Mouse (Mus musculus): ENCODE data around the gene Gpr83. TPM values are rescaled to one million over a fixed set of nuclear protein-coding genes. Genes with fewer than 3 reads are reported as not detected.
A peak's percentile ranks its signal among the peaks of the same experiment; 100 is the strongest.

The Gpr83 gene
- total and polyA plus RNA-seq, 2 experiments from 2014 or later, result not detected

DNA sequence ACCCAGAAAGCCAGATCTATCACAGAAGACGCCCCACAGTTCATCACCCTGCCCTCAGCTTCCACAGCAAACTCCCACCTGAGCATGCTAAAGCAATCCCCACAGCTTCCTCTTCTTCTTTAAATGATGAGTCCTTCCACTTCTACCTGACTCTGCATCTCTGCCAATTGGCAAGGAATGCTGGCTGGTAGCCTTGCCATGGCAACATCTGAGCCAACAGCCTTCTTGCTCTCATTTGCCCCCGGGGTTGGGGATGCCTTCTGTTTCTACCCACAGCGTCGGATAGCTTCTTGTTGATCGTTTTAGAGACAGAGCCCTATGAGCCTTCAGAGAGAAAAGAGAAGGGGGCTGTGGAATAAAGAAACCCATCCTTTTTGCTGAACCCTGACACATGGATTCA, 31.9 kb downstream of the Gpr83 start:
- ATAC-seq (ENCODE audit: insufficient read depth, low read depth) (no peak), DNase-seq (ENCODE audit: low spot score) (no peak)
- Histone ChIP-seq H3K9ac (replicated peaks; ENCODE audit: low read depth, low read length) (no peak overlapping the region), H3K4me2 (ENCODE audit: low read depth, low read length) (no peak overlapping the region), H3K27ac (ENCODE audit: low read depth) (no peak overlapping the region), H3K4me1 (ENCODE audit: control insufficient read depth, insufficient read depth) (no peaks in the 10 kb centered on the region), H3K9me3 (replicated peaks; ENCODE audit: control insufficient read depth, low read length) (no peaks in the 10 kb centered on the region), H3K4me3 (ENCODE audit: low read depth, low read length) (no peak overlapping the region), H3K36me3 (replicated peaks; ENCODE audit: control insufficient read depth, insufficient read depth, low read length) (no peaks in the 10 kb centered on the region), H3K27me3 (ENCODE audit: control insufficient read depth, insufficient read depth, low read length) (no peaks in the 10 kb centered on the region)
- 74% methylated on average over 5 of the region's 5 CpGs for WGBS
- no peak for TF ChIP-seq CTCF (IDR thresholded peaks at IDR 0.05; ENCODE audit: low read depth)
- TF ChIP-seq EP300 (IDR thresholded peaks at IDR 0.05; ENCODE audit: low read depth), result no peak

DNA sequence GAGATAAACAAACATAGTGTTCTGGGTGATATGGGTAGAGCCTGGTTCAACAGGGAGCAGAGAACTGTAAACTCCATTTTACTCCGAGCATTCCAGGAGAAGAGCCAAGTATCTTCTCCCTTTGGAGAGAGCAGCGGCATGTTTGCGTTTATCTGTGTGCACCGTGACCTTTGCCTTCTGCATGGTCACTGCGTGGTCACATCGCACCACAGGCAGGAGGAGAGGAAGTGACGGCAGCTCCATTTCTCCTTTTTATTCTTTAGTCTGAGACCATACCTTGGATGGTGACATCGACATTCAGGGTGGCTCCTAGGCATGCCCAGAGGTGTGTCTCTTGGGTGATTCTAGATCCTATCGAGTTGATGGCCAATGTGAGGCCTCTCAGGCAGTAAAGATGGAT, 33.4 kb downstream of the Gpr83 start:
- WGBS, result 71% methylated on average over 9 of the region's 9 CpGs
- H3K36me3 ChIP-seq (replicated peaks; ENCODE audit: control insufficient read depth, insufficient read depth, low read length), result no peaks in the 10 kb centered on the region
- no peak overlapping the region for H3K4me3 ChIP-seq (ENCODE audit: low read depth, low read length)
- TF ChIP-seq EP300 (IDR thresholded peaks at IDR 0.05; ENCODE audit: low read depth) (no peak), CTCF (IDR thresholded peaks at IDR 0.05; ENCODE audit: low read depth) (no peak)
- DNase-seq (ENCODE audit: low spot score) (no peak), ATAC-seq (ENCODE audit: insufficient read depth, low read depth) (no peak)
- H3K27ac ChIP-seq (ENCODE audit: low read depth), result no peak overlapping the region
- H3K9me3 ChIP-seq (replicated peaks; ENCODE audit: control insufficient read depth, low read length), result no peaks in the 10 kb centered on the region
- no peak overlapping the region for H3K4me2 ChIP-seq (ENCODE audit: low read depth, low read length)
- H3K4me1 ChIP-seq (ENCODE audit: control insufficient read depth, insufficient read depth), result no peaks in the 10 kb centered on the region
- no peaks in the 10 kb centered on the region for H3K27me3 ChIP-seq (ENCODE audit: control insufficient read depth, insufficient read depth, low read length)
- no peak overlapping the region for H3K9ac ChIP-seq (replicated peaks; ENCODE audit: low read depth, low read length)

DNA sequence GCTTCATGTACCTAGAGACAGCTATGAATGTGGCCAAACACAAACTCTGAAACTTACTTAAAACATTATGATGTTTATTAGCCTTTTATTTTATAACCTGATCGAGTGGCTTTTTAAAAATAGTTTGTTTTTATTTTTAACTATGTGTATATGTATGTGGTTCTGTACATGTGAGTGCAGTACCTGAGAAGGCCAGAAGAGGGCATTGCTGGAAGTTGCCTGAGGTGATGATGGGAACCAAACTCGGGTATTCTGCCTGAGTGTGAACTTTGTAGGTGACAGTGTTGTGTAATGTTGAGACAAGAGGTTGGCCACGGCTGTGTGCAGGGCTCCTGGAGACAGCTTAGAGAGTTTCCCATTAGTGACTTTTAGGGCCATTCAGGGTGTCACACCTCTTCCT, 34.6 kb downstream of the Gpr83 start:
- no peaks in the 10 kb centered on the region for H3K27me3 ChIP-seq (ENCODE audit: control insufficient read depth, insufficient read depth, low read length)
- no peak overlapping the region for H3K4me3 ChIP-seq (ENCODE audit: low read depth, low read length)
- DNase-seq (ENCODE audit: low spot score) (no peak), ATAC-seq (ENCODE audit: insufficient read depth, low read depth) (no peak)
- no peak for TF ChIP-seq CTCF (IDR thresholded peaks at IDR 0.05; ENCODE audit: low read depth)
- no peak for TF ChIP-seq EP300 (IDR thresholded peaks at IDR 0.05; ENCODE audit: low read depth)
- no peak overlapping the region for H3K4me2 ChIP-seq (ENCODE audit: low read depth, low read length)
- no peak overlapping the region for H3K9ac ChIP-seq (replicated peaks; ENCODE audit: low read depth, low read length)
- H3K27ac ChIP-seq (ENCODE audit: low read depth), result no peak overlapping the region
- H3K9me3 ChIP-seq (replicated peaks; ENCODE audit: control insufficient read depth, low read length), result no peaks in the 10 kb centered on the region
- no peaks in the 10 kb centered on the region for H3K36me3 ChIP-seq (replicated peaks; ENCODE audit: control insufficient read depth, insufficient read depth, low read length)
- 70% methylated on average over 3 of the region's 3 CpGs for WGBS
- H3K4me1 ChIP-seq (ENCODE audit: control insufficient read depth, insufficient read depth), result no peaks in the 10 kb centered on the region

DNA sequence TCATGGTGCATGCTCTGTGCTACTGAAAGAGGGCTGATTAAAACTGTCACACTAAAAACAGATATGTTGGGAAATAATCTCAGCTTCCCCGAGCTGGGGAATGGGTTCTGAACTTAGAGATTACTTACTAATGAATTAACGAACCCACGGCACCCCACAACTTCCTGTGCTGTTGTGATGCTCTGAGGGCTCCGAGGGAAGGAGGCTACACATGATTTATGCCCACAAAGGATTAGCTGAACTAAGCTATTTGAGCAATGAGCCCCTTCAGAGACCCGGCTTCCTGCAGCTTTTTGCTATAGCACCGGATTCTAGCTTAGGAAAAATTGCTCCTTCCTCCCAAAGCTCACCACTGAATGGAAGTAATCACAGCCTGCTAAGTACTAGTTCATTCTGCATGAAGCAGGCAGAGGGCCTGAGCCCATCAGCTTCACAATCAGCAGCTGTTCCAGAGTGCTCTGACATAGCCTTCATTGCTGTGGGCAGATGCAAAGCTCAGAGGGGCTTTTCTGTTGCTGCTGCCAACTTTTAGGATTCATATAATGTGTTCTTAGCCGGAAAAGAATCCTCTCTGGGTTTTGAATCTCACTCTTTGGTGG, 35.3 kb downstream of the Gpr83 start:
- Histone ChIP-seq H3K9ac (replicated peaks; ENCODE audit: low read depth, low read length) (no peak overlapping the region), H3K27me3 (ENCODE audit: control insufficient read depth, insufficient read depth, low read length) (no peaks in the 10 kb centered on the region), H3K4me2 (ENCODE audit: low read depth, low read length) (no peak overlapping the region), H3K9me3 (replicated peaks; ENCODE audit: control insufficient read depth, low read length) (no peaks in the 10 kb centered on the region), H3K36me3 (replicated peaks; ENCODE audit: control insufficient read depth, insufficient read depth, low read length) (no peaks in the 10 kb centered on the region), H3K4me3 (ENCODE audit: low read depth, low read length) (no peak overlapping the region), H3K27ac (ENCODE audit: low read depth) (no peak overlapping the region), H3K4me1 (ENCODE audit: control insufficient read depth, insufficient read depth) (no peaks in the 10 kb centered on the region)
- no peak for ATAC-seq (ENCODE audit: insufficient read depth, low read depth)
- TF ChIP-seq CTCF (IDR thresholded peaks at IDR 0.05; ENCODE audit: low read depth) (no peak), EP300 (IDR thresholded peaks at IDR 0.05; ENCODE audit: low read depth) (no peak)
- 67% methylated on average over 7 of the region's 7 CpGs for WGBS
- DNase-seq (ENCODE audit: low spot score), result no peak

DNA sequence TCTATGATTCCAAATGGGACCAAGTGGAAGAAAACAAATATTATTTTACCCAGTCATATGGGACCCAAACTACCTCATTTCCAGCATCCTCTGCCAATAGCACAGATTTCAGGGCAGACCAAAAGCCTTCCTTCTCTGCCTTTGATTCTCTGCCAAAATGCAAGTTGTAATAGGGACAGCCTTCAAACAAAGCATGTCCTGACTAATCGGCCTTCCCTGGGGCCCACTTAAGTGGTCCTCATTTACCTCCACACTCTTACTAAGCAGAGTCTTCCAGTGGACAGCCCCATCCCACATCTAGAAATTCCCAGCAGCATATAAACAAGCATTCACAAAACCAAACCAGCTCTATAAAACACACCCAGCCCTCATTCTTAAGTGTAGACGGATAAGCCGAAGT, 37.1 kb downstream of the Gpr83 start:
- TF ChIP-seq EP300 (IDR thresholded peaks at IDR 0.05; ENCODE audit: low read depth) (no peak), CTCF (IDR thresholded peaks at IDR 0.05; ENCODE audit: low read depth) (no peak)
- Histone ChIP-seq H3K9ac (replicated peaks; ENCODE audit: low read depth, low read length) (no peak overlapping the region), H3K4me3 (ENCODE audit: low read depth, low read length) (no peak overlapping the region), H3K27me3 (ENCODE audit: control insufficient read depth, insufficient read depth, low read length) (no peaks in the 10 kb centered on the region), H3K27ac (ENCODE audit: low read depth) (no peak overlapping the region), H3K36me3 (replicated peaks; ENCODE audit: control insufficient read depth, insufficient read depth, low read length) (no peaks in the 10 kb centered on the region), H3K4me2 (ENCODE audit: low read depth, low read length) (no peak overlapping the region), H3K9me3 (replicated peaks; ENCODE audit: control insufficient read depth, low read length) (no peaks in the 10 kb centered on the region), H3K4me1 (ENCODE audit: control insufficient read depth, insufficient read depth) (no peaks in the 10 kb centered on the region)
- ATAC-seq (ENCODE audit: insufficient read depth, low read depth) (no peak), DNase-seq (ENCODE audit: low spot score) (peak; percentile 22)
- 57% methylated on average over 3 of the region's 3 CpGs for WGBS

DNA sequence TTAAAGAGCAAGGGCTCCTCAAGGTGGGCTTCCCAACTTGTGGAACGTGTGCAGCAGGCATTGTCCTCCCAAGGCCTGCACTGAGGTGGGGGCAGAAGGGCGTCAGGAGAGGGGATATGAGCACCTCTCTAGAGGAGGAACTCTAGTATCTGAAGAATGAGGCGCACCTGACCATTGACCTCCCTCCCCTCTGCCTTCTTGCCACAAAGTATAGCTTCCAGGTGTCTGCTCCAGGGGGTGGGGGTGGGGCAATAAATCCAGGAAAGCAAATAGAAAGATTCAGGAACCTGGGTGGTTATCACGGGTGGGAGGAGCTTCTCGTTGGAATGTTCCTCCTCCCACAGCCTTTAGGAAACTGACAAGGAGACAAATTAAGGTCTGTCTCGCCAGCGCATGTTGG, 41.7 kb downstream of the Gpr83 start:
- TF ChIP-seq CTCF (IDR thresholded peaks at IDR 0.05; ENCODE audit: low read depth) (no peak), EP300 (IDR thresholded peaks at IDR 0.05; ENCODE audit: low read depth) (no peak)
- H3K27me3 ChIP-seq (ENCODE audit: control insufficient read depth, insufficient read depth, low read length), result 0 out of 2 replicates have a peak, but pooled peaks cover 4% of the 10 kb centered on the region
- WGBS, result 49% methylated on average over 7 of the region's 7 CpGs
- H3K36me3 ChIP-seq (replicated peaks; ENCODE audit: control insufficient read depth, insufficient read depth, low read length), result no peaks in the 10 kb centered on the region
- DNase-seq (ENCODE audit: low spot score), result no peak
- ATAC-seq (ENCODE audit: insufficient read depth, low read depth), result no peak
- H3K4me2 ChIP-seq (ENCODE audit: low read depth, low read length), result no peak overlapping the region
- H3K27ac ChIP-seq (ENCODE audit: low read depth), result no peak overlapping the region
- H3K9me3 ChIP-seq (replicated peaks; ENCODE audit: control insufficient read depth, low read length), result no peaks in the 10 kb centered on the region
- peaks cover 12% of the 10 kb centered on the region; the same call in 1 of the 2 replicates for H3K4me1 ChIP-seq (ENCODE audit: control insufficient read depth, insufficient read depth)
- H3K4me3 ChIP-seq (ENCODE audit: low read depth, low read length), result no peak overlapping the region
- H3K9ac ChIP-seq (replicated peaks; ENCODE audit: low read depth, low read length), result no peak overlapping the region

Measured in heart, postnatal 0 days (tissue).